Mouse (Mus musculus): Measurements from ENCODE around the gene Iqsec1.

Gene Iqsec1

GRCm38 (mm10) chr6:90953349-90953748 is 35.1 kb downstream of the Iqsec1 start:
- no peak for DNase-seq

- no peak for DNase-seq
Measured at GRCm38 (mm10) chr6:90950936-90951335, 37.5 kb downstream of the Iqsec1 start.

GRCm38 (mm10) chr6:90948097-90948496 is 40.4 kb downstream of the Iqsec1 start:
- no peak for DNase-seq

- peak; percentile 53 for DNase-seq
Measured at GRCm38 (mm10) chr6:90945560-90946230, 42.8 kb downstream of the Iqsec1 start.

- DNase-seq, result no peak
Measured at GRCm38 (mm10) chr6:90941257-90941656, 47.2 kb downstream of the Iqsec1 start.

GRCm38 (mm10) chr6:90933656-90934055 is 54.8 kb downstream of the Iqsec1 start:
- no peak for DNase-seq

GRCm38 (mm10) chr6:90928806-90929205 is 59.7 kb downstream of the Iqsec1 start:
- no peak for DNase-seq

GRCm38 (mm10) chr6:90925472-90925871 is 63.0 kb downstream of the Iqsec1 start:
- no peak for DNase-seq

GRCm38 (mm10) chr6:90924796-90925195 is 63.7 kb downstream of the Iqsec1 start:
- no peak for DNase-seq

GRCm38 (mm10) chr6:90924379-90924778 is 64.1 kb downstream of the Iqsec1 start:
- DNase-seq, result no peak

GRCm38 (mm10) chr6:90921259-90921946 is 67.1 kb downstream of the Iqsec1 start:
- DNase-seq, result no peak

GRCm38 (mm10) chr6:90920510-90921220 is 67.8 kb downstream of the Iqsec1 start:
- DNase-seq, result no peak

GRCm38 (mm10) chr6:90919636-90920420 is 68.7 kb downstream of the Iqsec1 start:
- DNase-seq, result no peak

GRCm38 (mm10) chr6:90915585-90915984 is 72.9 kb downstream of the Iqsec1 start:
- DNase-seq, result no peak

GRCm38 (mm10) chr6:90913771-90914170 is 74.7 kb downstream of the Iqsec1 start:
- no peak for DNase-seq

- DNase-seq, result no peak
Measured at GRCm38 (mm10) chr6:90912768-90913167, 75.7 kb downstream of the Iqsec1 start.

- DNase-seq, result no peak
Measured at GRCm38 (mm10) chr6:90904143-90904542, 84.3 kb downstream of the Iqsec1 start.

GRCm38 (mm10) chr6:90900302-90900701 is 88.2 kb downstream of the Iqsec1 start:
- DNase-seq, result no peak

- no peak for DNase-seq
Measured at GRCm38 (mm10) chr6:90899266-90899665, 89.2 kb downstream of the Iqsec1 start.

- no peak for DNase-seq
Measured at GRCm38 (mm10) chr6:90898107-90898506, 90.4 kb downstream of the Iqsec1 start.

- no peak for DNase-seq
Measured at GRCm38 (mm10) chr6:90892401-90892800, 96.1 kb downstream of the Iqsec1 start.

GRCm38 (mm10) chr6:90889356-90890285 is 98.9 kb downstream of the Iqsec1 start:
- no peak for DNase-seq

All from kidney, adult 18-20 months (tissue).